Mouse (Mus musculus): Measurements from ENCODE around the gene Gabrr1. TPM values are rescaled to one million over a fixed set of nuclear protein-coding genes. Genes with fewer than 3 reads are reported as not detected.
"Not testable (repeated sequence)": the region's sequence is repeated elsewhere in the genome, so short reads cannot be mapped to it uniquely, and the experiment has no call there.

The Gabrr1 gene
- not detected in 2 replicates for polyA plus RNA-seq (2014; fragmentation: Nextera tagmentation; extraction: Ambion mirVana)

DNA sequence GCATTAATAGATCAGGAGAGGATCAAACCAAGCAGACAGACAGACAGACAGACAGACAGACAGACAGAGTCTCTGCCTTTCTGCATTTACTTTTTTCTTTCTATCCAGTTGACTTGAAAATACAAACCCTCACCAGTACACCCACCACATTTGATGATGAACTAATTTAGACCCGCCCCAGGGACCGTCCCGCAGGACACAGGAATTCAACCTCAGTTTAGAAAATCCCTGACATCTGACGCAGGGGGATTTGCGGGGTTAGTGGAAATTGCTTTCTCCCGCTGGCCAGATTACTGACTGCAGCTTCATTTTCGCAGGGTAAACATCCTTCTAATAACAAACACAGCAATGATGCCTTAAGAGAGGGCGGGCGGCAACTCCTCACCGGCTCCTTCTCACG is at the start of gene Gabrr1:
Gene Gabrr1, plus strand, starts transcription at position 301 of the 400 bp plus-strand sequence.
- no peak for DNase-seq (ENCODE audit: low spot score)
- Histone ChIP-seq H3K9me3 (ENCODE audit: control insufficient read depth, low read length) (no peaks in the 10 kb centered on the region), H3K27me3 (ENCODE audit: control insufficient read depth, insufficient read depth, low read length) (no peaks in the 10 kb centered on the region), H3K9ac (ENCODE audit: low read length) (no peak within 1 kb of the TSS), H3K27ac (replicated peaks; ENCODE audit: low read depth, low read length) (no peak within 1 kb of the TSS), H3K4me2 (ENCODE audit: low read depth, severe bottlenecking) (no peak within 1 kb of the TSS), H3K4me3 (ENCODE audit: low read depth, low read length) (no peak within 1 kb of the TSS), H3K4me1 (ENCODE audit: control insufficient read depth, insufficient read depth, low read length) (no peaks in the 10 kb centered on the region), H3K36me3 (ENCODE audit: control insufficient read depth, insufficient read depth, low read length) (no peaks in the 10 kb centered on the region)
- 67% methylated on average over 11 of the region's 11 CpGs for WGBS
- no peak for ATAC-seq (ENCODE audit: insufficient number of reproducible peaks, low FRiP score, low TSS enrichment, low read depth)

DNA sequence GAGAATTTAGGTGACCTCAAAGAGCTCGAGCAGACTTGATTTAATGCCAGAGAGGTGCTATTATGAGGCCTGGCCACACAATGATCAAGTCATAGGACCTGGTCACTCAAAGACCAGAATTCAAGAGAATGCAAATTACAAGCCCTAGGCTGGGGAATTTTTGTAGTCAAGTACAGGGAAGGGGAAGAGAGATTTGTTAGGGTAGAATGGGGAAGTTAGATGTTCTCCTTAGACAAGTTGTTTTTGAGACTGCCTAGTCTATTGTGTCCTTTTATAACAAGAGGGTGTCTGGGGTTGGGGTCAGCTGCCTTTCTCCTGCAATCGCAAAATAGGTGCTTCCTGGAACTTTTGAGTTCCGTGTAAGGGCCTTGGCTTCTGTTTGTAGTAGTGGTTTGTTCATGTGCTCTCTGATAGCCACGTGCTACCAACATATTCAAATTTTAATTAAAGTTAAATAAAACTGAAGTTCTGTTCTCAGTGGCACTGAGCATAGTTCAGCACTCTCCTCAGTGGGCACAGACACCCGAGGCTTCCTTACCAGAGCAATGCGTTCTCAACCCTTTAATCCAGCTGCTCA is 33.1 kb upstream of the Gabrr1 start:
- ATAC-seq (ENCODE audit: insufficient number of reproducible peaks, low FRiP score, low TSS enrichment, low read depth) (no peak), DNase-seq (ENCODE audit: low spot score) (no peak)
- no peak overlapping the region for H3K4me3 ChIP-seq (ENCODE audit: low read depth, low read length)
- H3K9ac ChIP-seq (ENCODE audit: low read length), result no peak overlapping the region
- no peaks in the 10 kb centered on the region for H3K9me3 ChIP-seq (ENCODE audit: control insufficient read depth, low read length)
- no peaks in the 10 kb centered on the region for H3K36me3 ChIP-seq (ENCODE audit: control insufficient read depth, insufficient read depth, low read length)
- H3K27me3 ChIP-seq (ENCODE audit: control insufficient read depth, insufficient read depth, low read length), result no peaks in the 10 kb centered on the region
- 85% methylated on average over 6 of the region's 6 CpGs for WGBS
- no peaks in the 10 kb centered on the region for H3K4me1 ChIP-seq (ENCODE audit: control insufficient read depth, insufficient read depth, low read length)
- H3K4me2 ChIP-seq (ENCODE audit: low read depth, severe bottlenecking), result no peak overlapping the region
- H3K27ac ChIP-seq (replicated peaks; ENCODE audit: low read depth, low read length), result no peak overlapping the region

DNA sequence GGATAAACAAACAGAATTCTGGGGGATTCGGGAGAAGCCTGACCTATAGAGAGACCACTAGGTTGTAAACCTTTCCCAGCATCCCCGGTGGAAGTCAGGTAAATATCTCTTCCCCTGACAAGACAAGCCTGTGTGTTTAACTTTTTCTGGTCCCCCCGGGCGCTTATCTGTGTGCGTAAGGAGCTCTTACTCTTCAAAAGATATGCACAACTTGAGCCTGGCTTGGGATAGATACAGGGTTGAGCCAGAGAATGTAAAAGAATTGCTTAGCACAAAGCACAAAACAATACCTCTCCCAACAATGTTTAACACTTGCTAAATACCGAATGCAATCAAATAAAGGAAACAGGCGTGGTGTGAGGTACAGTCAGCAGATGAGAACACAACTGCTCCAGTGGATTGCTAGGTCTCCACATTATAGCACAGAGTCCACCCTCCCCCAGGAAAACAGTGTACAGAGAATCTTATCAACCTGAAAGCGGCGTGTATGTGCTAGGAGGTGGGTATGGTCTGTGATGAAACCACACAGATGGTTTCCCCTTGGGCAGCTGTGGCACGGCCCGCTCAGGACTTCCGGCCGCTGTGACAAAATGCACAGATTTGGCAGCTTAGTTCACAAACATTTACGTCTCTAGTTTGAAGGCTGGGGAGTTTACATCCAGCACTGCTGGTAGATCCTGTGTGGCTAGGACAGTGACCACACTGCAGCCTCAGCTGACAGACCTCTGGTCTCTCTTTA is 22.4 kb upstream of the Gabrr1 start:
- DNase-seq (ENCODE audit: low spot score), result no peak
- no peaks in the 10 kb centered on the region for H3K27me3 ChIP-seq (ENCODE audit: control insufficient read depth, insufficient read depth, low read length)
- no peak overlapping the region for H3K27ac ChIP-seq (replicated peaks; ENCODE audit: low read depth, low read length)
- no peak overlapping the region for H3K4me3 ChIP-seq (ENCODE audit: low read depth, low read length)
- no peak overlapping the region for H3K9ac ChIP-seq (ENCODE audit: low read length)
- H3K9me3 ChIP-seq (ENCODE audit: control insufficient read depth, low read length), result no peaks in the 10 kb centered on the region
- no peak overlapping the region for H3K4me2 ChIP-seq (ENCODE audit: low read depth, severe bottlenecking)
- no peaks in the 10 kb centered on the region for H3K4me1 ChIP-seq (ENCODE audit: control insufficient read depth, insufficient read depth, low read length)
- WGBS, result 86% methylated on average over 14 of the region's 14 CpGs
- no peak for ATAC-seq (ENCODE audit: insufficient number of reproducible peaks, low FRiP score, low TSS enrichment, low read depth)
- no peaks in the 10 kb centered on the region for H3K36me3 ChIP-seq (ENCODE audit: control insufficient read depth, insufficient read depth, low read length)

DNA sequence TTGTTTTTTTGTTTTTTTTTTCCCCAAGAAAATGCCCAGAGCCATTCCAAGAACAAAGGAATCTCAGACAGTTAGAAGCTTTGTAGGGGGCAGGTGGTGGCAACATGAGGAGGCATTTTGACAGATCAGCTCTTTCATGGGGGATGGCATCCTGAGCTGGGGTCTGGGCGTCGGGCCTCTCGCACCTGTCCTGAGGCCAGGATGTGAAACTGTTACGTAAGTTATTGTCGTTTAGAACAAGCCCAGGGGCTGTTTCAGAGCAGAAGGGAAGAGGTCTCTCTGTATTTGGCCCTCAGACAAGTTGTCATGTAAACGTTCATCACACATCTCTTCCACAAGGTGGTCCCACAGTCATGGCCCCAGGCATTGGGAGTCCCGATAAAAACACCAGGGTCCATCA is 21.5 kb upstream of the Gabrr1 start:
- no peaks in the 10 kb centered on the region for H3K9me3 ChIP-seq (ENCODE audit: control insufficient read depth, low read length)
- H3K4me3 ChIP-seq (ENCODE audit: low read depth, low read length), result no peak overlapping the region
- H3K27ac ChIP-seq (replicated peaks; ENCODE audit: low read depth, low read length), result no peak overlapping the region
- DNase-seq (ENCODE audit: low spot score), result no peak
- H3K36me3 ChIP-seq (ENCODE audit: control insufficient read depth, insufficient read depth, low read length), result no peaks in the 10 kb centered on the region
- ATAC-seq (ENCODE audit: insufficient number of reproducible peaks, low FRiP score, low TSS enrichment, low read depth), result no peak
- 78% methylated on average over 7 of the region's 7 CpGs for WGBS
- H3K4me1 ChIP-seq (ENCODE audit: control insufficient read depth, insufficient read depth, low read length), result no peaks in the 10 kb centered on the region
- H3K4me2 ChIP-seq (ENCODE audit: low read depth, severe bottlenecking), result no peak overlapping the region
- no peak overlapping the region for H3K9ac ChIP-seq (ENCODE audit: low read length)
- H3K27me3 ChIP-seq (ENCODE audit: control insufficient read depth, insufficient read depth, low read length), result no peaks in the 10 kb centered on the region

DNA sequence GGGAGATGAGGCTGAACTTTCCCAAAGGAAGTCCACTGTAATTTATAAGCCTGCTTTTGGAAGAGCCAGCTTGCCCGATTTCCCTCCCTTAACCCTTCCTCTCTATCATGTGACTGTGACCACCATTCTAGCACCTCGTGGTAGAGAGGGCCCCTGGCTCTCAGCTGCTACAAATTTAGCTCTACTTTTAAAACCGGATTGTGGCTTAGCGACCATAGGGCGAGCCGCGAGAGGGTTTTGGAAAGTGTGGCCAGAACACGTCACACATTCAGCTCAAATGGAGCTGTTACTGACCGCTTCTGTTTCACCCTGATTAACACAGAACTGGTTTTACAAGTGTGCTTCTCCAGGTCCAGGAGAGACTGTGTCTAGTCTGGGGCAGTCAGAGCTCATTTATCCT is 21.0 kb upstream of the Gabrr1 start:
- H3K9me3 ChIP-seq (ENCODE audit: control insufficient read depth, low read length), result no peaks in the 10 kb centered on the region
- WGBS, result 89% methylated on average over 9 of the region's 9 CpGs
- no peaks in the 10 kb centered on the region for H3K4me1 ChIP-seq (ENCODE audit: control insufficient read depth, insufficient read depth, low read length)
- H3K9ac ChIP-seq (ENCODE audit: low read length), result no peak overlapping the region
- H3K27ac ChIP-seq (replicated peaks; ENCODE audit: low read depth, low read length), result no peak overlapping the region
- no peak overlapping the region for H3K4me2 ChIP-seq (ENCODE audit: low read depth, severe bottlenecking)
- H3K36me3 ChIP-seq (ENCODE audit: control insufficient read depth, insufficient read depth, low read length), result no peaks in the 10 kb centered on the region
- ATAC-seq (ENCODE audit: insufficient number of reproducible peaks, low FRiP score, low TSS enrichment, low read depth) (no peak), DNase-seq (ENCODE audit: low spot score) (no peak)
- H3K4me3 ChIP-seq (ENCODE audit: low read depth, low read length), result no peak overlapping the region
- no peaks in the 10 kb centered on the region for H3K27me3 ChIP-seq (ENCODE audit: control insufficient read depth, insufficient read depth, low read length)

DNA sequence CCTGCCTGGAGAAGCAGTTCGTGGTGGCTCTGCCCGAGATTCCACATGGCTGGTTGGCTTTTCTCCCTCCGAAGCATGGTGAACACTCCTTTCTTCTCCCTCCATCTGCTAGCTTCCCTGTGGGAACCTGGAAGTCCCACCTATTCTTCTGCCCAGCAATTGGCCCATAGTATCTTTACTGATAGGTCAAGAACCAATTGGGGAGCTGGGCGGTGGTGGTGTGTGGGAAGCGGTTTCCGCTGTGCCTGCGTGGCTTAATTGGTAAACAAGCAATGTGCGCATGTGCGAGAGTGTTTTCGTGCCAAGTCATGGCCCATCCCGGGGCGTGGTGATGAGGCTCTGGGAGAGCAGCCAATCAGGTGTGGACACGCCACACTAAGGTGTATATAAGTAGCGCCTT is 19.5 kb upstream of the Gabrr1 start:
- WGBS, result 97% methylated on average over 10 of the region's 14 CpGs
- not testable (repeated sequence) for H3K4me3 ChIP-seq (ENCODE audit: low read depth, low read length); H3K4me2 ChIP-seq (ENCODE audit: low read depth, severe bottlenecking); H3K27me3 ChIP-seq (ENCODE audit: control insufficient read depth, insufficient read depth, low read length); H3K9me3 ChIP-seq (ENCODE audit: control insufficient read depth, low read length); H3K4me1 ChIP-seq (ENCODE audit: control insufficient read depth, insufficient read depth, low read length); H3K9ac ChIP-seq (ENCODE audit: low read length); ATAC-seq (ENCODE audit: insufficient number of reproducible peaks, low FRiP score, low TSS enrichment, low read depth); H3K27ac ChIP-seq (replicated peaks; ENCODE audit: low read depth, low read length); H3K36me3 ChIP-seq (ENCODE audit: control insufficient read depth, insufficient read depth, low read length); DNase-seq (ENCODE audit: low spot score)

DNA sequence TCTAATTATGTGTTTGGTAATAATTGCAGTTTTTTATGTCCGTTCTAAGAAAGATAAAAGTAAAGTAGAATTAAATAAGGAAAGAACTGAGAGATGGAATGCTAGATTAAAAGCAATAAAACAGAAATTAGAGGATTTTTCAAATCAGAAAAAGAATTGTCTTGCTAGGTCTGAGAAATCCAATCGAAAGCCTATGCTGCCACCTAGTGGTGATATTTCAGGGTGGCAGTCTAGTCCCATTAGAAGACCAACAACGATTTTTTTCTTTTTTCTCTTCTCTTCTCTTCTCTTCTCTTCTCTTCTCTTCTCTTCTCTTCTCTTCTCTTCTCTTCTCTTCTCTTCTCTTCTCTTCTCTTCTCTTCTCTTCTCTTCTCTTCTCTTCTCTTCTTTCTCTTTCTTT is 13.2 kb upstream of the Gabrr1 start:
- not testable (repeated sequence) for H3K27me3 ChIP-seq (ENCODE audit: control insufficient read depth, insufficient read depth, low read length); H3K9ac ChIP-seq (ENCODE audit: low read length); H3K36me3 ChIP-seq (ENCODE audit: control insufficient read depth, insufficient read depth, low read length); H3K27ac ChIP-seq (replicated peaks; ENCODE audit: low read depth, low read length); H3K4me3 ChIP-seq (ENCODE audit: low read depth, low read length); H3K9me3 ChIP-seq (ENCODE audit: control insufficient read depth, low read length); H3K4me2 ChIP-seq (ENCODE audit: low read depth, severe bottlenecking); H3K4me1 ChIP-seq (ENCODE audit: control insufficient read depth, insufficient read depth, low read length); ATAC-seq (ENCODE audit: insufficient number of reproducible peaks, low FRiP score, low TSS enrichment, low read depth)
- DNase-seq (ENCODE audit: low spot score), result peak; percentile 89
- WGBS, result 5% methylated on average over 3 of the region's 3 CpGs

DNA sequence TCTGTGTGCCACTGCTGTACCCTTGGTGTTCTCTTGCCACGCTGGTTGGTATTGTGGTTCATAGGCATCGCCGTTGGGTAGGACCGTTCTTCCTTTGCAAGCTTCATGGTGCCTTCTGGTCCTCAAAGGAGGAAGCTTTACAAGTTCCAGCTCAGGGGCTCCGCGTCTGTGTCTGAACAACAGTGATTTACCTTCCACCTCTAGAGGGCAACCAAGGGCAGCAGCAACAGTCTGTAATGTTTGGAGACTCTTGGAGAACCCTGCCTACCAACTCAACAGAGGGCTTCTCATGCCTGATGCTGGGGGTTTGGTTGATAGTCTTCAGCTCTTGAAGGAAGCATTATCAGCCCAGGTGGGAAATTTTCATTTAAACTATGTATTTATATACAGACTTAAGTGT is 7.8 kb upstream of the Gabrr1 start:
- H3K4me3 ChIP-seq (ENCODE audit: low read depth, low read length), result no peak overlapping the region
- no peaks in the 10 kb centered on the region for H3K36me3 ChIP-seq (ENCODE audit: control insufficient read depth, insufficient read depth, low read length)
- H3K9me3 ChIP-seq (ENCODE audit: control insufficient read depth, low read length), result 0 out of 2 replicates have a peak, but pooled peaks cover 2% of the 10 kb centered on the region
- H3K27me3 ChIP-seq (ENCODE audit: control insufficient read depth, insufficient read depth, low read length), result no peaks in the 10 kb centered on the region
- H3K9ac ChIP-seq (ENCODE audit: low read length), result no peak overlapping the region
- ATAC-seq (ENCODE audit: insufficient number of reproducible peaks, low FRiP score, low TSS enrichment, low read depth) (no peak), DNase-seq (ENCODE audit: low spot score) (peak; percentile 46)
- H3K27ac ChIP-seq (replicated peaks; ENCODE audit: low read depth, low read length), result no peak overlapping the region
- no peaks in the 10 kb centered on the region for H3K4me1 ChIP-seq (ENCODE audit: control insufficient read depth, insufficient read depth, low read length)
- WGBS, result 82% methylated on average over 6 of the region's 6 CpGs
- no peak overlapping the region for H3K4me2 ChIP-seq (ENCODE audit: low read depth, severe bottlenecking)

Measured in limb, embryonic 11.5 days (tissue).